8 mouse cellular contexts compared by ENCODE assay signal in genomic region chr2:167219154-167219775, GRCm38 (mm10). TPM values are rescaled to one million over a fixed set of nuclear protein-coding genes. Genes with fewer than 3 reads are reported as not detected.
A peak's percentile ranks its signal among the peaks of the same experiment; 100 is the strongest.
DNase-seq lines count a peak whose midpoint lies in the region; ATAC-seq lines count a peak whose summit lies in the region.

No protein-coding gene starts in this region.

- 0 out of 2 replicates have a peak, but pooled peaks have one; percentile 49 for ATAC-seq in erythroblast, adult 5-6 weeks (replicated peaks; ENCODE audit: low FRiP score, poor library complexity, severe bottlenecking)

- peak; percentile 34 to 46 for DNase-seq in CD8-positive naive resting alpha-beta T cell, adult 2 months (ENCODE audit: low read depth in 2 of 2, low spot score in 2 of 2)
- peak; percentile 95 for DNase-seq in brain, adult 2 months (ENCODE audit: low read depth, low spot score)
- peak; percentile 89 to 93 for DNase-seq in heart, postnatal 10 days
- peak; percentile 92 to 93 for DNase-seq in kidney, postnatal 4 days
- peak; percentile 76 to 82 for DNase-seq in lung, adult 18-20 months
- DNase-seq in ovary, adult 18-20 months (ENCODE audit: low spot score) = peak; percentile 46
- peak; percentile 25 to 32 for DNase-seq in thymus, adult 18-20 months

- intact Hi-C loops in heart, postnatal 10 days (cut with DNase I) = loop anchor here (1.0 kb wide), 2 partner anchors 107 to 147 kb away; no protein-coding TSS in a partner anchor

RNA-seq across cellular contexts. Expression of gene Ptgis, which starts 21.1 kb away (rescaled TPM):
- not detected in 2 replicates for total RNA-seq in erythroblast, adult 5-6 weeks (2015; ENCODE audit: low replicate concordance)
- not detected in 2 replicates for total RNA-seq in erythroblast, adult 5-6 weeks (2017; ENCODE audit: low replicate concordance)
- total RNA-seq in heart, postnatal 10 days (2021) = 10 to 100 TPM; 35.8 to 39.7 TPM

RNA-seq across cellular contexts. Expression of gene Kcnb1, which starts 29.3 kb away (rescaled TPM):
- not detected in 2 replicates for total RNA-seq in erythroblast, adult 5-6 weeks (2015; ENCODE audit: low replicate concordance)
- not detected in 2 replicates for total RNA-seq in erythroblast, adult 5-6 weeks (2017; ENCODE audit: low replicate concordance)
- total RNA-seq in heart, postnatal 10 days (2021) = 10 to 100 TPM; 45.4 to 50.2 TPM

Comparison
In these comparisons a context has a peak if more than half of its experiments do, and no peak if none do; other contexts are left out.
1. Peak in every context shown above with its lines: DNase-seq and ATAC-seq.
2. DNase-seq: peak in every context shown above with its lines; median percentile 95 in brain, adult 2 months; 92 in kidney, postnatal 4 days; 91 in heart, postnatal 10 days; 79 in lung, adult 18-20 months; 46 in ovary, adult 18-20 months; 40 in CD8-positive naive resting alpha-beta T cell, adult 2 months; 28 in thymus, adult 18-20 months.
3. RNA of gene Ptgis, which starts 21.1 kb away (total RNA-seq): 35.8 to 39.7 TPM in heart, postnatal 10 days; not detected in erythroblast, adult 5-6 weeks; every median in the first group is over 10 times any median in the second.
4. RNA of gene Kcnb1, which starts 29.3 kb away (total RNA-seq): 45.4 to 50.2 TPM in heart, postnatal 10 days; not detected in erythroblast, adult 5-6 weeks; every median in the first group is over 10 times any median in the second.